Mouse (Mus musculus): ENCODE data around the gene Samsn1. TPM values are rescaled to one million over a fixed set of nuclear protein-coding genes. Genes with fewer than 3 reads are reported as not detected.

Gene Samsn1
- polyA plus RNA-seq, 1 experiment, result 1.0 TPM

- no peak for DNase-seq (ENCODE audit: low read depth)
- TF ChIP-seq POLR2A (IDR thresholded peaks at IDR 0.05; ENCODE audit: borderline replicate concordance, extremely low read depth, insufficient read depth, insufficient read length, poor library complexity, severe bottlenecking) (no peak), CTCF (IDR thresholded peaks at IDR 0.05; ENCODE audit: borderline replicate concordance, extremely low read depth, insufficient read depth, insufficient read length) (no peak)
These were observed 147.6 kb downstream of the Samsn1 start for GRCm38 (mm10) chr16:75874508-75874907.

DNA sequence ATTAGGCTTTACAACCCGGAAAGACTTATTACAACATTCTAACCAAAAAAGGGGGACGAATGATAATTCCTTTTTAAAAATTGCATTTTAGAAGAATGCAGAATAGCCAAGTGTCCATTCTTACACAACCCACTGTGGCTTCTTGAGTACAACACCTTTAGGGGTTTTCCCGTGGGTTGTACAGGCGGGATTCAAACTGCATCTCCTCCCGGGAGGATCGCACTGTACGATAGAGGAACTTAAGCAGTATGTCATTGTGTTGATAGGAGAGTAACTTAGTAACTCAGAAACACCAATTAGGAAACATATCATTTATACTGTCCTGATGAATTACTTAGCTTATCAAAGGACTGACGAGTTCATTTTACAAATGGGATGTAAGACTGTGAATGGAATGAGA lies 149.8 kb downstream of the Samsn1 start:
- no peak for TF ChIP-seq POLR2A (IDR thresholded peaks at IDR 0.05; ENCODE audit: borderline replicate concordance, extremely low read depth, insufficient read depth, insufficient read length, poor library complexity, severe bottlenecking)
- TF ChIP-seq CTCF (IDR thresholded peaks at IDR 0.05; ENCODE audit: borderline replicate concordance, extremely low read depth, insufficient read depth, insufficient read length), result no peak
- DNase-seq (ENCODE audit: low read depth), result no peak

- DNase-seq (ENCODE audit: low read depth), result no peak
- no peak for TF ChIP-seq CTCF (IDR thresholded peaks at IDR 0.05; ENCODE audit: borderline replicate concordance, extremely low read depth, insufficient read depth, insufficient read length)
- no peak for TF ChIP-seq POLR2A (IDR thresholded peaks at IDR 0.05; ENCODE audit: borderline replicate concordance, extremely low read depth, insufficient read depth, insufficient read length, poor library complexity, severe bottlenecking)
These were observed 154.7 kb downstream of the Samsn1 start for GRCm38 (mm10) chr16:75867400-75867799.

DNA sequence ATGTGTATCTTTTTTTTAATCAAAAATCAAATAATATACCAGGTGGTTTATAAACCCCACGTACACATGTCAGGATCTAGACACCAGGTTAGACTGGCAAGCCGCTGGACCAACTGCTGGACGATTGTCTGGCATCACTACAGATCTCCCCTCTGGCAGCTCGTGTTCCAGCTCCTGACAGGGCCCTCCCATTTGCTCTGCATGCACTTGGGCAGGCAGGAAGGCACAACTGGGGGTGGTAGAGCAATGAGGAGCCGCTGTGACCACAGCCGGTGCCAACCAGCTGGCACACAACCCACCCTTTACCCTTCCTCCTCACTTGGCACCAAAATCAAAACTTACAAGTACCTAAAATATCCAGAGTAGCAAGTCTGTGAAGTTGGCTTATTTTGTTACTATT lies 156.6 kb downstream of the Samsn1 start:
- no peak for DNase-seq (ENCODE audit: low read depth)
- TF ChIP-seq POLR2A (IDR thresholded peaks at IDR 0.05; ENCODE audit: borderline replicate concordance, extremely low read depth, insufficient read depth, insufficient read length, poor library complexity, severe bottlenecking) (no peak), CTCF (IDR thresholded peaks at IDR 0.05; ENCODE audit: borderline replicate concordance, extremely low read depth, insufficient read depth, insufficient read length) (no peak)

DNA sequence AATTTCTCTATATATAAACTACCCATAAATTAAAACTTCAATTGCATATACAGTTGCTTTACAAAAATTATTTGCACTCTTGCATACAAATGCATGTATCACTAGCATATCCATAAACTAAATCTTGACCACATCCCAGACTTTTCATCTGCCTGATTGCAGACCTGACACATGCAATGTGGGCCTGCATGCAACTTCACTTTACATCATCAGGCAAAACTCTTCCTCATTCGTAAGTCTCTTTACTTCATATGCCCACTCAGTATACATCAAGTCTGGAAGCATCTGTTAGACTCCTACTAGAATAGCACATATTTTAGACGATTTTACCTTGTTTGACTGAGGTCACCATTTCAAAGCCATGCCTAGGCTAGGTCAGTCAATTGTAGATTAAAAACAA lies 157.4 kb downstream of the Samsn1 start:
- TF ChIP-seq POLR2A (IDR thresholded peaks at IDR 0.05; ENCODE audit: borderline replicate concordance, extremely low read depth, insufficient read depth, insufficient read length, poor library complexity, severe bottlenecking), result no peak
- DNase-seq (ENCODE audit: low read depth), result no peak

DNA sequence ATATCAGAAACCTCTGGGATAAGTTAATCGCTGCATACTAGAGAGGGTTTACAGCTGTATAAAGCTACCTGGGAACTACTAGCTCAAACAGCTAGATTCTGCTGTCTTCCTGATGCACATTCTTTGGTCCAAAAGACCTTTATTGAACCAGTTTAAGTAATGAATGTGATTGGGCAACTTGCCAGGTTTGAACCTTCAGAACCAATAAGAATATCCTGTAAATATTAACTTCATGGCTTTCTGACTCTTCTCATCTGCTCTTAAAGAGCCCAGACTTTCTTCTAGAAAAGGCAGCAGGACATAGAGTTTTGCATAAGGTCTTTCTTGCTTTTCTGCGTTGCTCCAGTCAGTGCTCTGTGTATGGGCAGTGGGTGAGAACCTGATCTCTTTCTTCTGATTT lies 165.7 kb downstream of the Samsn1 start:
- no peak for DNase-seq (ENCODE audit: low read depth)
- TF ChIP-seq CTCF (IDR thresholded peaks at IDR 0.05; ENCODE audit: borderline replicate concordance, extremely low read depth, insufficient read depth, insufficient read length) (no peak), POLR2A (IDR thresholded peaks at IDR 0.05; ENCODE audit: borderline replicate concordance, extremely low read depth, insufficient read depth, insufficient read length, poor library complexity, severe bottlenecking) (no peak)

GRCm38 (mm10) chr16:75855402-75855801 lies 166.7 kb downstream of the Samsn1 start:
- TF ChIP-seq CTCF (IDR thresholded peaks at IDR 0.05; ENCODE audit: borderline replicate concordance, extremely low read depth, insufficient read depth, insufficient read length) (no peak), POLR2A (IDR thresholded peaks at IDR 0.05; ENCODE audit: borderline replicate concordance, extremely low read depth, insufficient read depth, insufficient read length, poor library complexity, severe bottlenecking) (no peak)
- no peak for DNase-seq (ENCODE audit: low read depth)

DNA sequence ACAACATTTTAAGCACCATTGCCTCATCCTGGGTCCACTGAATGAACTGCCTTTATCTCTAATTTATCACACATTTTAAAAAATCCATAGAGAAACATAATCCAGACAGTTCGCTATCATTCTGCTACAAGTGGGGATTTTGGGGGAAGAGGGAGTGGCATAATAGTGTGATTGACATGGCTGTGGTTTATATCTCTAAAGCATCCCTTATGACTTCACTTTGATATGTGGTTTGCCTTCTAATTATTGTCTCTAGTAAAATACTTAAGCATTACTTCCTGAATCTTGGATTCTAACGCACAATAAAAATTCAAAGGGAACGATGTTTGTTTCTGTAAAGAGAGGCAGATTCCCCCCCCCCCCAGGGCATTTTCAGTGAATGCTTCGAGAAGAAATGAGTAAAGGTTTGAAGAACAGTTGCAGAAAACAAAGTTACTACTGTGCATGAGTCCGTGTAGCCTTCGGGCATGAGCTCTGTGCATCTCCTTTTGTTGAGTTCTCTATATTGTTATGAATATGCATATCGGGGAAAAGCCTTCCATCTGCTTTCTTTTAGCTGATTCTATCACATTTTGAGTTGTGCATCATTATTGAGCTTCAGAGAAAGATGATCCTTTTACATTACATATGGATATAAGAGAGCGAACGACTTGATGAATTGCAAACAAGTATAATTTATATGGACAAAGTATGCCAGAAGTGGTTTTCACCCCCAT lies 168.4 kb downstream of the Samsn1 start:
- peak; percentile 15 for DNase-seq (ENCODE audit: low read depth)
- TF ChIP-seq CTCF (IDR thresholded peaks at IDR 0.05; ENCODE audit: borderline replicate concordance, extremely low read depth, insufficient read depth, insufficient read length) (no peak), POLR2A (IDR thresholded peaks at IDR 0.05; ENCODE audit: borderline replicate concordance, extremely low read depth, insufficient read depth, insufficient read length, poor library complexity, severe bottlenecking) (no peak)

DNA sequence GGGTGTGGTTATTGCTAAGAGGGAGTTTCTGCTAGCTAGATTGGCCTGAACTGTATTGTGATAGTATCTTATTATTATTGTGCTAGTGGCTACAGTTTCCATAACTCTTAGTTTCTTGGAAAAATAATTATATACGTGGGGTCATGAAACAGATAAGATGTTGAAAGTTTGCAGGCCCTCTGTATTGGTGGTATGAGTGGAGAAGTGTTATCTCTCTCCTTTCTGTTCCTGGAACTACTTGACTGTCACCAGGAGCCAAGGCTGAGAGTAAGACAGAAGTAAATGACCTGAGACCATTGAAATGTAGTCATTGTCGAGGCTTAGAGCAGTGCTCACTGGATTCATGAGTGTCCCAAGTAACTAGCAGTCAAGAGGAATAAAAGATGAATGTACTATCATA lies 169.6 kb downstream of the Samsn1 start:
- DNase-seq (ENCODE audit: low read depth), result no peak
- TF ChIP-seq CTCF (IDR thresholded peaks at IDR 0.05; ENCODE audit: borderline replicate concordance, extremely low read depth, insufficient read depth, insufficient read length) (no peak), POLR2A (IDR thresholded peaks at IDR 0.05; ENCODE audit: borderline replicate concordance, extremely low read depth, insufficient read depth, insufficient read length, poor library complexity, severe bottlenecking) (no peak)

DNA sequence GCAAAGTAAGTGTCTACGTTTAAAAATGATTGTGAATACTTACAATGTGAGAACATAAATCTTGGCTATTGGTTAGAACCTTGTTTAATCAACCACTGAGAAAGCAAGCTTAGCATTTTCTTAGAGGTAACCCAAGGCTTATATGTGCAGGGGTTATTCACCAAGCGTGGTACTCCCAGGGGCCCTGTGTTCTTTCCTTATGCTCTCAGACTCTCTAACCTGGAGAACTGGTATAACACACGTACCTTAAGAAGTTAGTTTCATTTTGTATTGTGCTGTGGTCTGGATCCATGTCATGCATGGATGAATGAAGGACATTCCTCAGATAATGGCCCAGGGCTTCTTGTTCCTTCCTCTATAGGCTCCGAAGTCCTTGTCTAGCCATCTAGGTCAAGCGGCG lies 173.0 kb downstream of the Samsn1 start:
- no peak for DNase-seq (ENCODE audit: low read depth)
- no peak for TF ChIP-seq POLR2A (IDR thresholded peaks at IDR 0.05; ENCODE audit: borderline replicate concordance, extremely low read depth, insufficient read depth, insufficient read length, poor library complexity, severe bottlenecking)
- TF ChIP-seq CTCF (IDR thresholded peaks at IDR 0.05; ENCODE audit: borderline replicate concordance, extremely low read depth, insufficient read depth, insufficient read length), result no peak

- peak; percentile 71 for DNase-seq (ENCODE audit: low read depth)
- TF ChIP-seq CTCF (IDR thresholded peaks at IDR 0.05; ENCODE audit: borderline replicate concordance, extremely low read depth, insufficient read depth, insufficient read length) (no peak), POLR2A (IDR thresholded peaks at IDR 0.05; ENCODE audit: borderline replicate concordance, extremely low read depth, insufficient read depth, insufficient read length, poor library complexity, severe bottlenecking) (no peak)
These were observed 178.4 kb downstream of the Samsn1 start for GRCm38 (mm10) chr16:75843653-75844062.

DNA sequence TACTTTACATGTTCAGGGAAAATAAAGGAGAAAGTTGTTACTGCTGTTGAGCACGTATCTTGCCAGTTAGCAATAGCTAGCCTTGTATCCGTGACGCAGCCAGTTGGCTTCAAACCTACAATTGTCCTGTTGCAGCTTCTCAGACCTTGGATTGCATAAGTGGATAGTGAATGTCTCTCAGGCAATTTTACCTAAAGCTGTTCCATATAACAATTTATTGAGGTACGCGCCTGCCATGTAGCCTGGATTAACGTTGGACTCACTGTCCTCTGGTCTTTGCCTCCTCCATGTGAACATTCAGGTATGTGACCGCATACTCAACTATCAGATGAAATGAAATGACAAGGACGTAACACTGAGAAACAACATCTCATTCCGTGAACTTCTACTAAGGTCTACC lies 179.1 kb downstream of the Samsn1 start:
- DNase-seq (ENCODE audit: low read depth), result no peak
- TF ChIP-seq CTCF (IDR thresholded peaks at IDR 0.05; ENCODE audit: borderline replicate concordance, extremely low read depth, insufficient read depth, insufficient read length), result no peak
- TF ChIP-seq POLR2A (IDR thresholded peaks at IDR 0.05; ENCODE audit: borderline replicate concordance, extremely low read depth, insufficient read depth, insufficient read length, poor library complexity, severe bottlenecking), result no peak
